In genomic region chr1:66831824-66832600, GRCm38 (mm10) we compare ENCODE assay signal across 20 mouse cellular contexts. TPM values are rescaled to one million over a fixed set of nuclear protein-coding genes. Genes with fewer than 3 reads are reported as not detected.
DNase-seq lines count a peak whose midpoint lies in the region; ATAC-seq and TF ChIP-seq lines count a peak whose summit lies in the region.
"Had no signal": no experiment of that assay in that cellular context is flagged by ENCODE, and none has a peak within 500 bp of the region (broad histone marks: within the 10 kb centered on the region; RNA-seq: fewer than 3 reads in every experiment).

No protein-coding gene starts in this region.

- no peak overlapping the region for H3K4me2 ChIP-seq in stomach, embryonic 15.5 days
- H3K4me2 ChIP-seq in stomach, postnatal 0 days (replicated peaks; ENCODE audit: low read depth), result no peak overlapping the region
- H3K4me2 ChIP-seq: forebrain, embryonic 15.5 days; heart, embryonic 15.5 days; limb, embryonic 12.5 days; liver, embryonic 11.5 days; midbrain, embryonic 15.5 days; neural tube, embryonic 12.5 days had no signal

- no peak overlapping the region for H3K9ac ChIP-seq in stomach, embryonic 15.5 days
- no peak overlapping the region for H3K9ac ChIP-seq in stomach, postnatal 0 days (ENCODE audit: low read length)
- H3K9ac ChIP-seq: forebrain, embryonic 15.5 days; heart, embryonic 15.5 days; limb, embryonic 12.5 days; midbrain, embryonic 15.5 days; neural tube, embryonic 12.5 days had no signal

- no peak for TF ChIP-seq CTCF in stomach, postnatal 0 days (IDR thresholded peaks at IDR 0.05; ENCODE audit: low read depth)

- H3K27ac ChIP-seq in stomach, embryonic 15.5 days, result 0 out of 2 replicates have a peak overlapping the region, but pooled peaks have one; percentile 5
- no peak overlapping the region for H3K27ac ChIP-seq in stomach, postnatal 0 days (replicated peaks)
- H3K27ac ChIP-seq in hindbrain, embryonic 10.5 days, result no peak overlapping the region
- H3K27ac ChIP-seq: forebrain, embryonic 15.5 days; heart, embryonic 15.5 days; hindbrain, postnatal 0 days; limb, embryonic 12.5 days; midbrain, embryonic 15.5 days; neural tube, embryonic 12.5 days had no signal

- no peak overlapping the region for H3K4me3 ChIP-seq in stomach, embryonic 15.5 days (replicated peaks)
- no peak overlapping the region for H3K4me3 ChIP-seq in stomach, postnatal 0 days (ENCODE audit: low read depth, low read length)
- no peak overlapping the region for H3K4me3 ChIP-seq in hindbrain, embryonic 10.5 days
- H3K4me3 ChIP-seq: forebrain, embryonic 15.5 days; heart, embryonic 15.5 days; limb, embryonic 12.5 days; midbrain, embryonic 15.5 days; neural tube, embryonic 12.5 days had no signal

- H3K36me3 ChIP-seq in stomach, embryonic 15.5 days, result peaks cover 10% of the 10 kb centered on the region; the same call in 1 of the 2 replicates
- H3K36me3 ChIP-seq in stomach, postnatal 0 days (ENCODE audit: control insufficient read depth, insufficient read depth, low read length), result peaks cover 5% of the 10 kb centered on the region
- 0 out of 2 replicates have a peak, but pooled peaks cover 3% of the 10 kb centered on the region for H3K36me3 ChIP-seq in hindbrain, embryonic 10.5 days
- H3K36me3 ChIP-seq: forebrain, embryonic 15.5 days; midbrain, embryonic 15.5 days; neural tube, embryonic 12.5 days had no signal

- peaks cover 3% of the 10 kb centered on the region; the same call in 1 of the 2 replicates for H3K4me1 ChIP-seq in stomach, embryonic 15.5 days
- no peaks in the 10 kb centered on the region for H3K4me1 ChIP-seq in stomach, postnatal 0 days (replicated peaks; ENCODE audit: control insufficient read depth, insufficient read depth)
- no peaks in the 10 kb centered on the region for H3K4me1 ChIP-seq in hindbrain, embryonic 10.5 days (replicated peaks)
- H3K4me1 ChIP-seq: forebrain, embryonic 15.5 days; neural tube, embryonic 12.5 days had no signal

- WGBS in stomach, embryonic 15.5 days, result 66% methylated on average over 9 of the region's 9 CpGs
- WGBS in stomach, postnatal 0 days, result 68% methylated on average over 9 of the region's 9 CpGs
- 67% methylated on average over 9 of the region's 9 CpGs for WGBS in hindbrain, embryonic 10.5 days

- ATAC-seq in stomach, embryonic 15.5 days (ENCODE audit: insufficient read depth, low FRiP score, low read depth), result no peak
- no peak for ATAC-seq in stomach, postnatal 0 days (ENCODE audit: low FRiP score, low TSS enrichment)
- ATAC-seq: forebrain, embryonic 15.5 days; hindbrain, postnatal 0 days; intestine, postnatal 0 days; midbrain, embryonic 15.5 days had no signal

- DNase-seq in stomach, postnatal 0 days (ENCODE audit: low spot score), result no peak
- DNase-seq in kidney, adult 8-10 months, result peak; percentile 55 to 62
- DNase-seq in kidney, postnatal 10 days, result peak; percentile 55
- no peak for DNase-seq in hindbrain, embryonic 10.5 days (ENCODE audit: low spot score)
- DNase-seq in heart, postnatal 4 days, result no peak
- no peak for DNase-seq in testis, postnatal 10 days (ENCODE audit: low spot score)
- DNase-seq: adrenal gland, postnatal 10 days; cerebellum, adult 8-10 months; cerebellum, postnatal 36 days; lung, adult 2 months; thymus, adult 2 months had no signal

- H3K9me3 ChIP-seq in stomach, embryonic 15.5 days, result no peaks in the 10 kb centered on the region
- no peaks in the 10 kb centered on the region for H3K9me3 ChIP-seq in stomach, postnatal 0 days (ENCODE audit: control insufficient read depth, low read length)
- no peaks in the 10 kb centered on the region for H3K9me3 ChIP-seq in hindbrain, embryonic 10.5 days
- H3K9me3 ChIP-seq: forebrain, embryonic 15.5 days; heart, embryonic 15.5 days; limb, embryonic 12.5 days; midbrain, embryonic 15.5 days; neural tube, embryonic 12.5 days had no signal

- no peak for TF ChIP-seq EP300 in stomach, postnatal 0 days (optimal IDR thresholded peaks at IDR 0.05)

- H3K27me3 ChIP-seq in stomach, embryonic 15.5 days (replicated peaks), result no peaks in the 10 kb centered on the region
- H3K27me3 ChIP-seq in stomach, postnatal 0 days (ENCODE audit: control insufficient read depth, insufficient read depth, low read length), result no peaks in the 10 kb centered on the region
- H3K27me3 ChIP-seq in hindbrain, embryonic 10.5 days (ENCODE audit: insufficient read depth, poor library complexity, severe bottlenecking), result no peaks in the 10 kb centered on the region
- H3K27me3 ChIP-seq: forebrain, embryonic 15.5 days; heart, embryonic 15.5 days; limb, embryonic 12.5 days; midbrain, embryonic 15.5 days; neural tube, embryonic 12.5 days had no signal

RNA-seq across cellular contexts. Expression of gene Kansl1l, which starts 14.7 kb away (rescaled TPM):
- polyA plus RNA-seq in stomach, embryonic 15.5 days (2015; fragmentation: Nextera tagmentation; extraction: Ambion mirVana), result 14.3 TPM in 2 replicates
- 6.5 and 6.7 TPM in 2 replicates for polyA plus RNA-seq in stomach, postnatal 0 days (2015; fragmentation: Nextera tagmentation; extraction: Ambion mirVana)
- polyA plus RNA-seq in hindbrain, embryonic 10.5 days (2016; fragmentation: Nextera tagmentation; extraction: Ambion mirVana), result 9.9 and 11.3 TPM in 2 replicates
- 10 to 100 TPM; 16.7 to 19.1 TPM for total RNA-seq in heart, postnatal 4 days (2021)

RNA-seq across cellular contexts. Expression of gene Acadl, which starts 31.1 kb away (rescaled TPM):
- 163 and 172 TPM in 2 replicates for polyA plus RNA-seq in stomach, embryonic 15.5 days (2015; fragmentation: Nextera tagmentation; extraction: Ambion mirVana)
- 217 and 232 TPM in 2 replicates for polyA plus RNA-seq in stomach, postnatal 0 days (2015; fragmentation: Nextera tagmentation; extraction: Ambion mirVana)
- polyA plus RNA-seq in hindbrain, embryonic 10.5 days (2016; fragmentation: Nextera tagmentation; extraction: Ambion mirVana), result 40.9 and 43.7 TPM in 2 replicates
- total RNA-seq in heart, postnatal 4 days (2021), result 1,000 to 10,000 TPM; 1,242 to 1,246 TPM

Comparison
In these comparisons a context has a peak if more than half of its experiments do, and no peak if none do; other contexts are left out.
1. DNase-seq: peak in kidney, adult 8-10 months (2 of 2) and kidney, postnatal 10 days (single experiment); none in stomach, postnatal 0 days (single experiment), hindbrain, embryonic 10.5 days (single experiment), heart, postnatal 4 days (single experiment) and testis, postnatal 10 days (single experiment).